Mouse (Mus musculus): ENCODE measurements around the gene Wdr13.

GRCm38 (mm10) chrX:8142948-8143347, 10.3 kb upstream of the Wdr13 start:
- TF ChIP-seq CTCF (IDR thresholded peaks at IDR 0.05; ENCODE audit: low read depth) (no peak), EP300 (IDR thresholded peaks at IDR 0.05; ENCODE audit: low read depth) (no peak)
